Mouse (Mus musculus): ENCODE measurements around the gene Bmp7. TPM values are rescaled to one million over a fixed set of nuclear protein-coding genes. Genes with fewer than 3 reads are reported as not detected.

Bmp7 gene
- 17.8 TPM for polyA plus RNA-seq (2017; shearing (Covaris generic))

GRCm38 (mm10) chr2:172940003-172940798 lies at the start of gene Bmp7:
Gene Bmp7 (minus strand): TSS chr2:172940321.

DNA sequence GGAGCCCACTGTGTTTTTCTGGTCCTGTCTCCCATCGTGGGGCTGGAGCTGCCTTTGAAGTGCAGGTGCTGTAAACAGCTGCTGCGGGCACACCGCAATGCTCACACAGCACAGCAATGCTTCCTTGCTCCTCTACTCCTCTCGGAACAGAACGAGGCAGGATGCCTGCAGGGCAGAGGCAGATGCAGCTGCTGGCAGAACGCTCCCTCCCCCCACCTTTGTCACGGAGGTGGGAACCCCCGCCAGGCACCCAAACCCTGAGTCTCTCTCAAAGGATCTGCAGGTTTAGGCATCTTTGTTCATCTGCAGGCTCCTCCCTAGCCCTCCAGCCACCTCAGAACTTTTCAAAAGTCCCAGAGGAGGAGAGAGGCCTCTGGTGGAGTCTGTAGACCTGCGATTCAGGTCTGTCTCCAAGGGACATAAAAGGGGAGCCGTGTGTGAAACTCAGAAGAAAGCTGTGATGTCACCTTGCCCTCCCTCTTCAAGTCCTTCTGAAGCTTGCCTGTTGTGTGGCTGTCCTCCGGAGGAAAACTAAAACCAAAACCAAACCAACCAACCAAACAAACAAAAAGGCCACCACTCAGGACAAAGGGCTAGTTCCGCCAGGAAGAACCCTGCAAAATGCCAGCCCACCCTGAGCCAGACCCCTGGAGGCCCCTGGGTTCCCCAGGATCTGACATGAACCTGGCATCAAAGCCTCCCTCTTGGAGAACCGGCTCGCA lies 37.4 kb upstream of the Bmp7 start, which contains the start of gene Spo11:
Gene Spo11 (plus strand): TSS at position 292 of the 722 bp plus-strand sequence.

Other genes with a start within 250 kb of the Bmp7 start
- gene Spo11, start 37.4 kb upstream of the Bmp7 start, polyA plus RNA-seq (2017; shearing (Covaris generic)) = 5.6 TPM
- gene Rae1, start 59.8 kb upstream of the Bmp7 start, polyA plus RNA-seq (2017; shearing (Covaris generic)) = 67.4 TPM
- gene Rbm38, start 80.2 kb upstream of the Bmp7 start, polyA plus RNA-seq (2017; shearing (Covaris generic)) = 33.7 TPM
- gene Ctcfl, start 179.2 kb upstream of the Bmp7 start, polyA plus RNA-seq (2017; shearing (Covaris generic)) = not detected
- gene Pck1, start 212.7 kb upstream of the Bmp7 start, polyA plus RNA-seq (2017; shearing (Covaris generic)) = not detected

Data from inflammation-experienced regulatory T-cells, adult 16 weeks (primary cell).